Mouse (Mus musculus) kidney, adult 18-20 months (tissue): ENCODE measurements around the gene Hes1.

Source experiments
- DNase-seq: peaks from one replicate; pipeline ENCODE4 v3.0.0; 2021

Hes1 gene

DNA sequence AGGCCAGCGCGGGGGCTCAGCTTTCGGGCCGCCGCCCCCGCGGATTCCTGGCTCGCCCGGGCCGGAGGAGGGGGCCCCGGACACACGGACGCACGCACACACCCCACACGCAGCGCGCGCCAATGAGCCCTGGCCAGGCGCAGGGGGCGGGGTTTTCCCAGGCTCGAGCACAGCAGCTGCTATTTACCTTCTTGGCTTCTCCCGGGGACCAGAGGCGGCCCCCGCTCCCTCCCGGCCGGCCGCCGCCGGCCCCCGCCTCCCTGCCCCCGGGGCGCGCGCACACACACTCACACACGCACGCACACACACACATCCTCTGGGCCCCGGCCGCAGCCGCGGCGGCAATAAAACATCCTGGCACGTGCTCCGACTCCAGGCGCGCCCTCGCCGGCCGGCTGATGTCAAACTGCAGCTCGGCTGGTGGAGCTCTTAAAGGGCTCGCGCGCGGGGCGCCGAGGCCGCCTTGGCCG lies at the start of gene Hes1:
Gene Hes1 (plus strand): TSS at position 401 of the 470 bp plus-strand sequence.
- peak; percentile 94 for DNase-seq

- no peak for DNase-seq
Observed at GRCm38 (mm10) chr16:30016064-30016463, 48.1 kb upstream of the Hes1 start.

- no peak for DNase-seq
Observed at GRCm38 (mm10) chr16:30020124-30020523, 44.1 kb upstream of the Hes1 start.

DNA sequence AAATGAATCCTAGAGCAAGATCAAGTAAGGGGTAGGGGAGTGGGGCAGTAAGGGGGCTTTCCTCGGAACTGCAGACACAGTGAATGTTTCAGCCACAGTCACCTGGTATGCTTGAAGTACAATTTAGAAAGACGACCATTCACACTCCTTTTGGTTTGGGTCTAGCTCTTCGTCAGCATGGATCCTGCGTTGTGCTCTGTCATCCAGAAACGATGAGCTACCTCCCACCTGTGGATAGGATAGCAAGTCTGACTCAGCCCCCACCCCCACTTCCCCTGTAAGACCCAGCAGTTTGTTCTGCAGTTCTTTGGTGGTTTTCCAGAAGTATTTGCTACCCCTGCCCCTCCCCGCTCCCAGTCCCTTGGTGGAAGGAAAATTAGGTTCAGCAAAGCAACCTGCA lies 41.8 kb upstream of the Hes1 start:
- no peak for DNase-seq

DNA sequence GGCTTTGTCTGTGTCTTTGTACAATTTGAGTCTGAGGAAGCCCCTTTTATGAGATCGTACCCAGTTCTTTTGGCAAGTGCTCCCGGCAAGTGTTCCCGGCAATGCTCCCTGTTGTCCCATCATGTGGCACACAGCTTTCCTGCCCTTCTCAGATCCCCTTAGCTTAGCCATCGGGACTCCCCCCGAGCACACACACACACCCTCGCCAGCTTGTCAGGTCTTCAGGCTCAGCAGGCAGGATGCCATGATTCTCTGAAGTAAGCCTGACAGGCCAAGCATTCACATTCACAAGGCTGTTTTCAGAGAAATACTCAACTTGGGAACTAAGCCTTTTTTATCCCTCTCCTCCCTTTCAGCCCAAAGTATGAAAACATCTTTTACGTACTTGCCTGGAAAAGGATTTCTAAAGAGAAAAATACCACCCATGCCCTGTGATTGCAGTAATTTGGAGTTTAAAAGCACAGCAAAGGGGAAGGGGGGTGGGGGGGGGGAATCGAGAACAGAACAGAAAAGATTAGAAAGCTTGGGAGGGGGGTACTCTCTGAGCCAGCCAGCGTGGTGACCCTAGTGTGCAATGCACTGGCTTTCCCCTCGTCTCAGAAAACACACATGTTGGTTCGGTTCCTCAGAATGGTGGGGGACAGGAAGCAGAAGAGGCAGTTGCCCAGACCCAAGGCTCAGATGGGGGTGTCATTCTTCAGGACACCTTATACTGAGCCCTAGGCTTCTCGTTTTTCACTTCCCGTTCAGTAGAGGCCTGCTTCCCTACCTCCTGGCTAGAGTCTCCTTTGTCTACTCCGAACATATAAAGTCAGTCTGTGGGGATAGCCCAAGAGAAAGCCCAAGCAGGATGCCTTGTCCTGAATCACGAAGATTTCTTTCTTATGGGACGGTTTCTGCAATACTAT lies 41.0 kb upstream of the Hes1 start:
- DNase-seq: no peak

GRCm38 (mm10) chr16:30024681-30025262 lies 39.4 kb upstream of the Hes1 start:
- no peak for DNase-seq

DNA sequence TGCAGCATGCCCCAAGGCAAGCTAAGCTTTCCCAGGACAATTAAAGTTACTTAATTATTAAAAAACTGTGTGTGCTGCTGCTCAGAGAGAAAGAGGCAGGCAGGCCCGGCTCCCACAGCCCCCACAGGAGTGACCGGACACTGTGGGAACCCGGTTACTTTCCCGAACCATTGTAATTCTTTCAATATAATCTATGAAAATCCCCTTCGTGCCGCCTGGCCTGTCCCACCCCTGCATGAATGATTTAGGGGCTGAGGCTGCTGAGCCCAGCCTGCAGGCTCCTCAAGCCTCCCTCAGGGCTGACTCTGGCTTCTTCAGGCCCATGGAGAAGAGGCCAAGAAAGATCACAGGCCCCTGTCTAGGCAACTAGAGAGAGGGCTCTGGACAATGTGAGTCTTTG lies 36.0 kb upstream of the Hes1 start:
- no peak for DNase-seq

GRCm38 (mm10) chr16:30029264-30030003 lies 34.8 kb upstream of the Hes1 start:
- DNase-seq: no peak

DNA sequence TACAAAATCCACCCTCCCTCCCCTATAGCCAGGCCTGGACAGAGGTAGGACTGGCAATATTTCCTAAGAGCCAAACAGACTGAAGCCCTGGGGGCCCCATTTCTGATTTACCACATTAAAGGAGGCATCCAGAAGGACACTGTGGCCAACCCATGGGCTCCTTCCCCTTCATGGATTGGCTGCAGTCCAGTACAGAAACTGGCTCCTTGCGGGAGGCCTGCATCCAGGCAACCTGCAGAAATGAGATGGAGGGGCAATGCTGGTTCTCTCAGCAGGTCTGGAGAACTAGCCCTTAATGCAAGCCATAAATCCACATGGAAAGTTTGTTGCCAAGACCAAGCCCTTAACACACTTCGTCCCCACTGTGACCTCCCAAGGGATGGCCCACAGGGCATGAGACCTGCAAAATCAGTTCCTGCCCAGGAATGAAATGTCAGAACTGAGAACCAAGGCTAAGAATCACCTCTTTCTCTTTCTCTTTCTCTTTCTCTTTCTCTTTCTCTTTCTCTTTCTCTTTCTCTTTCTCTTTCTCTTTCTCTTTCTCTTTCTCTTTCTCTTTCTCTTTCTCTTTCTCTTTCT lies 31.8 kb upstream of the Hes1 start:
- DNase-seq: no peak

- DNase-seq: no peak
Observed at GRCm38 (mm10) chr16:30033390-30033789, 30.8 kb upstream of the Hes1 start.

GRCm38 (mm10) chr16:30034001-30034400 lies 30.2 kb upstream of the Hes1 start:
- DNase-seq: no peak

GRCm38 (mm10) chr16:30034521-30034920 lies 29.7 kb upstream of the Hes1 start:
- DNase-seq: peak; percentile 59

GRCm38 (mm10) chr16:30034979-30035440 lies 29.2 kb upstream of the Hes1 start:
- DNase-seq: no peak

GRCm38 (mm10) chr16:30036104-30036503 lies 28.1 kb upstream of the Hes1 start:
- peak; percentile 45 for DNase-seq

DNA sequence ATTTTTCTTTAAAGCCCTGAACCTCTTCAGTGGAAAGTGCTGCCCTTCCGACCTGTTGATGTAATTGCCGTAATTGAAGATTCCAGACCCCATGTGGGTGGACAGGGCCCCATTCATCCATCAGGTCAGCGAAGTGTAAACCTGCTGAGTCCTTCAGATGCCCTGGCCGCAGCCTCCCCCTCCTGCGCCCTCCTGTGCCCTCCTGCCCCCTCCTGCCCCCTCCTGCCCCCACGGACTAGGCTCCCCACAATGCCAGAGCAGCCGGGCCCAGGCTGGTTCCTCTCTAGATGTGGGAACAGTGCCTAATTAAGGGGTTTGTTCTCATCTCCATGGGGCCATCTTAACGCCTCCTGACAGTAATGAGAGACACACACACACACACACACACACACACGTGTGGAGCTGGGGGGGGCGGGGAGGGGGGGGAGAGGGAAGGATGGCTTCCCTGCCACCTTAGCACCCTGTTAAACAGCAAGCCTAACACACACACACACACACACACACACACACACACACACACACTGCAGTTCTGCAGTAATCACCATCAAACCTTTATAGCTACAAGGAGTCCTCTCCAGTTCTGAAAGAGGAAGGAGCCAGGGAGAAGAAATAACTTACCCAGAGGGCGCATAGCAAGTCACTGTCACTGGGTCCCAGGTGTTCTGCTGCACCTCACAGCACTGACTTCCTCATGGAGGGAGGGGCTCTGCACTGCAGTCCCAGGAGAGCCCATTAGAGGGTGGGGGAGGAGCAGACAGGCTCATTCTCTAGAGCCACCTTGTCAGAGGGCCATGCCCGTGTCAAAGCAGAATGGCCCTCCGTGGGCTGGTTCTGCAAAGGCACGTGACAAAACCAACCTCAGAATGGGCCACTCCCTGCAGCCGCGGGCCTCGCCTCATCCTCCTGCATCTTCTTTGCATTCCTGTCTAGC lies 25.3 kb upstream of the Hes1 start:
- DNase-seq: no peak

GRCm38 (mm10) chr16:30039841-30040240 lies 24.3 kb upstream of the Hes1 start:
- DNase-seq: no peak

GRCm38 (mm10) chr16:30042859-30043258 lies 21.3 kb upstream of the Hes1 start:
- DNase-seq: no peak

DNA sequence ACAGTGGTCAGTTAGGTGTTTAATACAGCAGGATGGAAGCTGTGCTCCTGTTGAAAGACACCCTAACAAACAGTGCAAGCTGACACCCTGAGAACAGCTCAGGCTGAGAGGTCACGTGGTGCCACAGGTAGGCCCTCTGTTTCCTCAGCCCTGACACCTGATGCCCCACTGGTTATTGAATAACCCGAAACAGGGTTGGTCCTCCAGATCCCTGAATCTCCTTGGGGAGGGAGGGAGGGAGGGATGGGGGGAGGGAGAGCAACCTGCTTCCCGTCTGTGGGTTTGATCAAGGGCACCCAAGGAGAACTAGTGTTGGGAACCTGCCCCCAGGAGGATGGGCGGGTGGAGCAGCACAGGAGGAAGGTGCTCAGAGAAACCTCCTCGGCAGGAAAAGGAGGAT lies 18.6 kb upstream of the Hes1 start:
- DNase-seq: peak; percentile 79

DNA sequence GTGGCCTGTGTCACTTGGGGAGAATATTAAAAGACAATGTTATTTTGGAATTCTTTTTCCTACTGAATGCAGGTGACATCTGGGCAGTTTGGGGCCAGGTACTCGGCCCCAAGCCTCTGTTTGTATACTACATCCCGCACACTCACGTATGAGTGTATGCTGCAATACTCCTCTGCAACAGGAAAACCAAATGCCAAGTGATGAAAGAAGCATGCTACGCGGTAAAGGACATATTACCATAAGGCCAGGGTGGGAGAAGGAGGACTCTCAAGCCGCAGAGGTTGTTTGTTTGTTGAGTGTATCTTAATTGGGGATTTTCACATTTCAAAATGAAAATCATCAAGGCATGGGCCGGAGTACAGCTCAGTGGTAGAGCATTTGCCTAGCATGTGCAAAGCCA lies 17.2 kb upstream of the Hes1 start:
- no peak for DNase-seq

GRCm38 (mm10) chr16:30047421-30047831 lies 16.8 kb upstream of the Hes1 start:
- no peak for DNase-seq

DNA sequence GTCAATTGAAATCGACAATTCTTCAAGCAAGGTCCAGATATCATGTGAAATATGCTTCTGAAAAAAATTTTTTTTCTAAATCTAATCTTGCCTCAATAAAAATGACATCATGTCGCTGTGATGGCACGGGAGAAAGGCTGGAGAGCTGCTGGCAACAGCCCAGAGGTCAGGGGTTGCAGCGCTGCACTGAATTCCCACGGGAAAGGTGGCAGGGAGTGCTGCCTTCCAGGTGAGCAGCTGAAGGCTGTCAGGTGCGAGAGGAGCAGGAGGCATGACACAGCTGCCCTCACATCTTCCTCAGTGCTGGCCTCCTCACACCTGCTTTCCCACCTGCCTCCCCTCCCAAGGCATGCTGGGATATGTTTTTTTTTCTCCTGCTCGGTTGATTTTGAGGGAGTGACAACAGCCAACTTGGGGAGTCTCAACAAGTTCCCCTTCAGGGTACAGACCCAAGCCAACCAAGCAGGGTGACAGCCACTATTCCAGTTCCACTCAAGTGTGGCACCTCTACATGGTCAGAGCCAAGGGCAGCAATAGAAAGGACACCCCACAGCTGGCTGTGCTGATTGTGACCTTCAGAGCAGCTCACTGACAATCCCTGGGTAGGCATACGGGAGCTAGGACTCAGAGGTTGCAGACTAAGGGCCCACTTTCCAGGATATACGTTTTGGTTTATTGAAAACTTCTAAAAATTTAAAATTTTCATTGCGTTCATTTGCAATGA lies 13.3 kb upstream of the Hes1 start:
- peak; percentile 42 for DNase-seq
